Mouse (Mus musculus): Measurements from ENCODE around the gene Ppp3ca. TPM values are rescaled to one million over a fixed set of nuclear protein-coding genes. Genes with fewer than 3 reads are reported as not detected.
"Not testable (repeated sequence)": the region's sequence is repeated elsewhere in the genome, so short reads cannot be mapped to it uniquely, and the experiment has no call there.

Ppp3ca gene
- polyA plus RNA-seq, 1 experiment from 2014 or later = 70.9 TPM

DNA sequence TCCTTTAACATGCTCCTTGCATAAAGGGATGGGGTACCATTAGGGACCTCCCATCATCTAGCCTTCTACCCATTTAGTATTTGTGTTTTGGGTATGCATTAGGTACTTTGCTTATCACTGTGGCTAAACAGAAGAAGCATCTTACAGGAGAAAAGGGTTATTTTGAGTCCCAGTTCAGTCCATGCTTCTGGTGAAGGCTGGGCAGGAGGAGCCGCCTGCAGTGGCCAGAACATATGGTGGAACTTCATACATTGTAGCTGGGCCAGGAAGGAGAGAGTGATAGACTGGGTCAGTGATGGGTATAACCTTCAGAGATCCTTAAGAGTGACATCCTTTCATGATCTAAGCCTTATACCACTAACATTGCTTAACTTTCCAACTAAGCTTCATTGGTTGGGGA lies 23.6 kb downstream of the Ppp3ca start:
- WGBS = 93% methylated on average over 1 of the region's 1 CpGs
- no peak overlapping the region for H3K4me3 ChIP-seq (ENCODE audit: low read depth, low read length)
- H3K4me2 ChIP-seq (replicated peaks; ENCODE audit: low read depth, low read length) = no peak overlapping the region
- H3K27ac ChIP-seq (ENCODE audit: low read depth, low read length) = no peak overlapping the region
- H3K9ac ChIP-seq (ENCODE audit: low read depth, low read length) = no peak overlapping the region
- H3K4me1 ChIP-seq (replicated peaks; ENCODE audit: control insufficient read depth, insufficient read depth, low read length) = no peaks in the 10 kb centered on the region
- H3K27me3 ChIP-seq (ENCODE audit: control insufficient read depth, insufficient read depth, low read length) = no peaks in the 10 kb centered on the region
- DNase-seq (ENCODE audit: low spot score) = no peak
- no peaks in the 10 kb centered on the region for H3K36me3 ChIP-seq (ENCODE audit: control insufficient read depth, insufficient read depth, low read length)
- H3K9me3 ChIP-seq (ENCODE audit: control insufficient read depth, low read length) = no peaks in the 10 kb centered on the region
- ATAC-seq (ENCODE audit: low FRiP score) = no peak

DNA sequence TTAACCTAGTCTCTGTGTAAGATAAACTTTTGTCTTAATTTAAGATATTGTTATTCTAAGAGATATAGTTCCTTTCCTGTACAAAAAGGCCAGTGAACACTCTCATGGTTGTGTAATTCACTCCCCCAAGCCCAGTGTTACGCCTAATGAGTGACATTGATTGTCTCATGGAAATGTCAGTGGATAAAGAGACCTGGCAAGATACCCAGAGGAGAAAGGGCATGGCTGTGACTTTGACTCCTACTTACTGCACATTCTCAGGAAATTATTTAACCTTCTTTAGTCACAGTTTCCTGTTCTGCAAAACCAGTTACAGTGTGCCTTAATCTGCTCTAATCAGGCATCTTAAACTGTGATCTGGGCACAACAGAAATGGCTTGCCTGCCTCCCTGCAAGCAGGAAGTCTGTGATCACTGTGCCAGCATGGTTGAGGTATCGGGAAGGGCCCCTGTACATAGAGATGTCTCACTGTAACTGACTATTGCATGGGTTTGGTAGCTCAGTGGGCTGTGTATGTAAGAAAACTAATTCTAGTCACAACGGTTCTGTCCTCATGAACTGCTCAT lies 27.8 kb downstream of the Ppp3ca start:
- Histone ChIP-seq H3K4me1 (replicated peaks; ENCODE audit: control insufficient read depth, insufficient read depth, low read length) (no peaks in the 10 kb centered on the region), H3K27me3 (ENCODE audit: control insufficient read depth, insufficient read depth, low read length) (no peaks in the 10 kb centered on the region), H3K9ac (ENCODE audit: low read depth, low read length) (no peak overlapping the region), H3K4me3 (ENCODE audit: low read depth, low read length) (no peak overlapping the region), H3K36me3 (ENCODE audit: control insufficient read depth, insufficient read depth, low read length) (no peaks in the 10 kb centered on the region), H3K9me3 (ENCODE audit: control insufficient read depth, low read length) (no peaks in the 10 kb centered on the region), H3K27ac (ENCODE audit: low read depth, low read length) (no peak overlapping the region), H3K4me2 (replicated peaks; ENCODE audit: low read depth, low read length) (no peak overlapping the region)
- ATAC-seq (ENCODE audit: low FRiP score) (no peak), DNase-seq (ENCODE audit: low spot score) (no peak)
- 86% methylated on average over 3 of the region's 3 CpGs for WGBS

DNA sequence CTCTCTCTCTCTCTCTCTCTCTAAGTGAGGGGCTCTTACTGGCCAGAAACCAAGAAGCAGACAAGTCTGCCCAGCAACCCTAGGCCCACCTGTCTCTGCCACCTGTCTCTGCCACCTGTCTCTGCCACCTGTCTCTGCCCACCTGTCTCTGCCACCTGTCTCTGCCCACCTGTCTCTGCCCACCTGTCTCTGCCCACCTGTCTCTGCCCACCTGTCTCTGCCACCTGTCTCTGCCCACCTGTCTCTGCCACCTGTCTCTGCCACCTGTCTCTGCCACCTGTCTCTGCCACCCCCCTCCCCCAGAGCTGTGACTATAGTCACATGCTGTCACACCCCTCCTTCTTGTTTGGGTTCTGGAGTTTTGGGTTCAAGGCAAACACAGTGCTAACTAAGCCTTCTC lies 29.8 kb downstream of the Ppp3ca start:
- H3K9me3 ChIP-seq (ENCODE audit: control insufficient read depth, low read length); H3K4me3 ChIP-seq (ENCODE audit: low read depth, low read length); H3K4me1 ChIP-seq (replicated peaks; ENCODE audit: control insufficient read depth, insufficient read depth, low read length); H3K36me3 ChIP-seq (ENCODE audit: control insufficient read depth, insufficient read depth, low read length); H3K9ac ChIP-seq (ENCODE audit: low read depth, low read length); H3K27ac ChIP-seq (ENCODE audit: low read depth, low read length); ATAC-seq (ENCODE audit: low FRiP score); H3K27me3 ChIP-seq (ENCODE audit: control insufficient read depth, insufficient read depth, low read length); H3K4me2 ChIP-seq (replicated peaks; ENCODE audit: low read depth, low read length); DNase-seq (ENCODE audit: low spot score): not testable (repeated sequence)

DNA sequence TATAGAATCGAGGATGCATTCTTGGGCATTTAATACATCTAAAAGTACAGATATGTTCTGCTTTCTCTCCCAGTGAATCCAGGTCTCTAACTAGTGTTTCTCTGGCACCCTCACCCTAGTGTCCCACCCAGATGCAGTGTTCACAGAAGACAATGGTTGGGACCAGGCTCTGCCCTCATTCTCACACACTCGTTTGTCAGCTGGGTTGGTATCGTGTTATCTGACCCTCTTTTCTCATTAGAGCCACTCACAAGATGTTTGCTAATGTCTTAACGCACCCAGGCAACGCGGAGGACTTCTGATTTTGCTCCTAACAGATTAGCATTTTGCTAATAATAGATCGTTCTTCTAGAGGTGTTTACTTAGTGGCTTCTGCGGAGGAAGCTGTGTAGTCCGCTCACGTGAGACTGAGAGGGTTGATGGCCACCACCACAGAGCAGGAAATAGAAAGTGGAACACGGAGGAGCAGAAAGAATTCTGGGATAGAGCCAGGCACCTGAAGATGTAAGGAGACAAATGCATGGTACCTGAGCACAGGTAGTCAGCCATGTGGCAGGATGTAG lies 30.6 kb downstream of the Ppp3ca start:
- no peaks in the 10 kb centered on the region for H3K9me3 ChIP-seq (ENCODE audit: control insufficient read depth, low read length)
- no peak overlapping the region for H3K4me3 ChIP-seq (ENCODE audit: low read depth, low read length)
- no peaks in the 10 kb centered on the region for H3K36me3 ChIP-seq (ENCODE audit: control insufficient read depth, insufficient read depth, low read length)
- WGBS = 84% methylated on average over 11 of the region's 11 CpGs
- no peak overlapping the region for H3K4me2 ChIP-seq (replicated peaks; ENCODE audit: low read depth, low read length)
- H3K4me1 ChIP-seq (replicated peaks; ENCODE audit: control insufficient read depth, insufficient read depth, low read length) = no peaks in the 10 kb centered on the region
- ATAC-seq (ENCODE audit: low FRiP score) (no peak), DNase-seq (ENCODE audit: low spot score) (no peak)
- no peak overlapping the region for H3K9ac ChIP-seq (ENCODE audit: low read depth, low read length)
- no peak overlapping the region for H3K27ac ChIP-seq (ENCODE audit: low read depth, low read length)
- no peaks in the 10 kb centered on the region for H3K27me3 ChIP-seq (ENCODE audit: control insufficient read depth, insufficient read depth, low read length)

DNA sequence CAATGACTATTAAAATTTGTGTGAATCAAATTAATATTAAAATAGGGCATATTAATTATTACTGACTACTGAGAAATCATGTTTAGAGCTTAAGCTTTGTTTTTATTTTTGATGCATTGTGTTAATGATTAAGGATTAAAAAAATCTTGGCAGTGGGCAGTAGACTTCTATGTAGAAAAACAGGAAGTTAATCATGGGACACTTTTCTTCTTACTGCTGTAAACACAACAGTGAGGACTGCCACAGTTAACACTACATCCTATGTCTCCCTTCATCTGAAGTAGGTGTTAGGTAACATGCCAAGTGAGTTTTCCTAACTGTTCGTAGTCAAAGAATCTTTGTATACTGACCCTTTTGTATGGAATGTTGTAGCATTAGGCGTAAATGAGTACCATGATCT lies 32.9 kb downstream of the Ppp3ca start:
- no peaks in the 10 kb centered on the region for H3K4me1 ChIP-seq (replicated peaks; ENCODE audit: control insufficient read depth, insufficient read depth, low read length)
- no peak overlapping the region for H3K4me2 ChIP-seq (replicated peaks; ENCODE audit: low read depth, low read length)
- H3K27me3 ChIP-seq (ENCODE audit: control insufficient read depth, insufficient read depth, low read length) = no peaks in the 10 kb centered on the region
- 90% methylated on average over 2 of the region's 2 CpGs for WGBS
- no peak overlapping the region for H3K9ac ChIP-seq (ENCODE audit: low read depth, low read length)
- no peak overlapping the region for H3K27ac ChIP-seq (ENCODE audit: low read depth, low read length)
- ATAC-seq (ENCODE audit: low FRiP score) = no peak
- H3K9me3 ChIP-seq (ENCODE audit: control insufficient read depth, low read length) = no peaks in the 10 kb centered on the region
- no peak overlapping the region for H3K4me3 ChIP-seq (ENCODE audit: low read depth, low read length)
- no peaks in the 10 kb centered on the region for H3K36me3 ChIP-seq (ENCODE audit: control insufficient read depth, insufficient read depth, low read length)
- DNase-seq (ENCODE audit: low spot score) = no peak

DNA sequence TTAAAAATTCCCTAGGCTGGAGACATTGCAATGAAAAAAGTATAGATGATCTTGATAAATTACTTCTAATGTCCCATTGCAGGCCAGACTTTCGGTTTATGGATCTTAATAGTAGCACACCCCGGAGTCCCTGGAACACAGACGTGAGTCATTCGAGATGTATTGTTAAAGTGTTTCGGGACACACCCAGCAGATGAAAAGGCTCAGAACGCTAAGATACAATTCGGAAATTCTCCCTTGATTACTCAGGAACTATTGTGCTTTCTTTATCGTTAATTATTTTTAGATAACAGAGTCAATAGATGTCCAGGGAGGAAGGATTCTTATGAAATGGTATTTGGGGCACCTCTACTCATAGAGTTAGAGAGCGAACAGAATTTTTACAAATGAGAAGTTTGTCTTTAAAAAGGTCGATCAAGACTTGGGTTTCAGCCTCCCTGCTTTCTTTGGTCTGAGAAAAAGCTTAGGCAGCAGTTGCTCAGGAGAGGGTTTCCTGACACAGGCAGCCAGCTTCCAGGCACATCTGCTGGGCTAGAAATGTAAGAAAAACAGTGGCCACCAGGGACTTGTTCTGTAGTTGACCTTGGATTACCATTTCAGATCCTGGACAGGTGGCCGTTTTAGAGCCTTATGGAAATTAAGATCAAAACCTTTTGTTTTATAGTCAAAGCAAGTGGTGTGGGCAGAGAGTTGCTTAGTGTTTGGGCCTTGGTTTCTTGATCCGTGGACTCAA lies 34.8 kb downstream of the Ppp3ca start:
- ATAC-seq (ENCODE audit: low FRiP score) = no peak
- no peaks in the 10 kb centered on the region for H3K4me1 ChIP-seq (replicated peaks; ENCODE audit: control insufficient read depth, insufficient read depth, low read length)
- H3K27me3 ChIP-seq (ENCODE audit: control insufficient read depth, insufficient read depth, low read length) = no peaks in the 10 kb centered on the region
- WGBS = 74% methylated on average over 12 of the region's 12 CpGs
- no peak overlapping the region for H3K4me2 ChIP-seq (replicated peaks; ENCODE audit: low read depth, low read length)
- no peak overlapping the region for H3K4me3 ChIP-seq (ENCODE audit: low read depth, low read length)
- no peak overlapping the region for H3K9ac ChIP-seq (ENCODE audit: low read depth, low read length)
- no peak for DNase-seq (ENCODE audit: low spot score)
- no peaks in the 10 kb centered on the region for H3K9me3 ChIP-seq (ENCODE audit: control insufficient read depth, low read length)
- H3K27ac ChIP-seq (ENCODE audit: low read depth, low read length) = no peak overlapping the region
- H3K36me3 ChIP-seq (ENCODE audit: control insufficient read depth, insufficient read depth, low read length) = no peaks in the 10 kb centered on the region

DNA sequence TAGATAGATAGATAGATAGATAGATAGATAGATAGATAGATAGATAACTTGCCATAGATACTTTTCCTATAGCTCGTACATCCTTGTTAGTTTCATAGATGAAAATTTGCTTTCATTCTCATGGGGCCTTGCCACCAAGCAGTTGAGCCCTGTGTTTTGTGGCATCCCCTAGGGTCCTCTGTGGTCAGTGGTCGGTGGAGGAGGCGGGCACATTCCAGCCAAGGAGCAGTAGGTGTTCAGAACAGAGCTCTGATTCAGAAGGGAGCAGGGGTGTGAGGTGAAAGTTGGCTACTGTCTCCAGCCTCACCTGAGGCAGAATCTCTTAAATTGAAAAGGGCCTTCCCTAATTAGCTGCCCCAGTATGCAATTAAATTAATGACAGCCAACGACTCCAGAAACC lies 36.1 kb downstream of the Ppp3ca start:
- Histone ChIP-seq H3K4me3 (ENCODE audit: low read depth, low read length) (no peak overlapping the region), H3K4me2 (replicated peaks; ENCODE audit: low read depth, low read length) (no peak overlapping the region), H3K27me3 (ENCODE audit: control insufficient read depth, insufficient read depth, low read length) (no peaks in the 10 kb centered on the region), H3K9me3 (ENCODE audit: control insufficient read depth, low read length) (no peaks in the 10 kb centered on the region), H3K36me3 (ENCODE audit: control insufficient read depth, insufficient read depth, low read length) (no peaks in the 10 kb centered on the region), H3K9ac (ENCODE audit: low read depth, low read length) (no peak overlapping the region), H3K27ac (ENCODE audit: low read depth, low read length) (no peak overlapping the region), H3K4me1 (replicated peaks; ENCODE audit: control insufficient read depth, insufficient read depth, low read length) (no peaks in the 10 kb centered on the region)
- ATAC-seq (ENCODE audit: low FRiP score) (no peak), DNase-seq (ENCODE audit: low spot score) (no peak)
- 82% methylated on average over 4 of the region's 4 CpGs for WGBS

DNA sequence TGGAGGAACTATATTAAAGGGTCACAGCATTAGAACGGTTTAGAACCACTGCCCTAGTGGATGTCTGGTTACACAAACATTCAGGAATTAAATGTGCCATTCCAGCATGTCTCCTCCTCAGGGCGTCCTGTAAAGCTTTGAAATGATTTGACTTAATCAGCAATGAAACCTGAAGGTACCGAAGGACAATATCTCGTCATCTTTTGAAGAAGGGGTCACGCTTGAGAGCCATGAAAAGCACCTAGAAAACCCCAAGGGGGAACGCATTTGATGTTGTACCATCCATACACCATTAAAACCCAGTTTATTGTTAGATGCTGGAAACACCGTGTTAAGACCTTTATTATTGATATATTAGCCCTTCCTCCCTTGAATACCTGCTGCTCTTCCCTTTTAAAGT lies 36.8 kb downstream of the Ppp3ca start:
- no peak overlapping the region for H3K4me3 ChIP-seq (ENCODE audit: low read depth, low read length)
- no peak overlapping the region for H3K4me2 ChIP-seq (replicated peaks; ENCODE audit: low read depth, low read length)
- no peaks in the 10 kb centered on the region for H3K36me3 ChIP-seq (ENCODE audit: control insufficient read depth, insufficient read depth, low read length)
- no peak overlapping the region for H3K9ac ChIP-seq (ENCODE audit: low read depth, low read length)
- no peaks in the 10 kb centered on the region for H3K27me3 ChIP-seq (ENCODE audit: control insufficient read depth, insufficient read depth, low read length)
- no peak overlapping the region for H3K27ac ChIP-seq (ENCODE audit: low read depth, low read length)
- H3K9me3 ChIP-seq (ENCODE audit: control insufficient read depth, low read length) = no peaks in the 10 kb centered on the region
- no peaks in the 10 kb centered on the region for H3K4me1 ChIP-seq (replicated peaks; ENCODE audit: control insufficient read depth, insufficient read depth, low read length)
- ATAC-seq (ENCODE audit: low FRiP score) = no peak
- 83% methylated on average over 7 of the region's 7 CpGs for WGBS
- DNase-seq (ENCODE audit: low spot score) = no peak
